Mouse (Mus musculus): ENCODE measurements around the gene Ldlrad3. TPM values are rescaled to one million over a fixed set of nuclear protein-coding genes. Genes with fewer than 3 reads are reported as not detected.

Ldlrad3 gene
- polyA plus RNA-seq, 1 experiment from 2014 or later: 31.2 TPM

DNA sequence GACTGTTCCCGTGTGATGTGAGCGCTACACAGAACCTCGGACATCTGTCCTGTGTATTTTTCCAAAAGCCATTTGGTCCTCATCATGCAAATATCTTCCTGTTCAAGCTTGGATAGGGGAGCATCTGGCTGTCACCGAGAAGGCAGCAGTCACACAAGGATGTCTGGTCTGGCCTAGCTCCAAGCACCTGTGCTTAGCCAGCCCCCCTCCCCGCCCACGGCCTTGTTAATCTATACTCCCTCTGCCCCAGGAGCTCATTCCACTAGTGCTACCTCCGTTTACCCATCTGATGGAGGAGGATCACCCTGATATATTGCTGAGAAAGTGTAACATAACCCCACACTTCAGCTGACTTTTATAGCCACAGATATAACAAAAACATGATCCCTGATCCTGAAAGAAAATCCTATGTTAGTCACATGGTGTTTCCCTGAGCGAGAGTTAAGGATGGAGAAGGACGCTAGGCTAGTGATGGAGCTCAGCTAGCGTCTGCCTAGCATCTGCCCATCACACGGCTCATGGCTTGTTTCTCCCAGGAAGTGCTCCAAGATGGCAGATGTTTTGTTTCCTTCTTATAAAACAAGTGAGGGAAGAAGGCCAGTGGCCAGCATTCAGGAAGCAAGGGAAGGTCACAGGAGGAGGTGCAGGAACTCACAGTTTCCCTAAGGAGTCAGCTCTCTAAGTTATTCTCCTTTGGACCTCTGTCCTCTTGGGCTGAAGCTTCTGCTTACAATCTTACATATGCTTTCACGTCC, 66.3 kb downstream of the Ldlrad3 start:
- Histone ChIP-seq H3K9ac (no peak overlapping the region), H3K27ac (no peak overlapping the region), H3K4me1 (peaks cover 35% of the 10 kb centered on the region), H3K4me2 (no peak overlapping the region), H3K36me3 (replicated peaks) (no peaks in the 10 kb centered on the region), H3K27me3 (replicated peaks) (no peaks in the 10 kb centered on the region), H3K9me3 (no peaks in the 10 kb centered on the region), H3K4me3 (no peak overlapping the region)
- WGBS: 62% methylated on average over 12 of the region's 12 CpGs
- no peak for ATAC-seq (replicated peaks)

GRCm38 (mm10) chr2:102118988-102119460, 67.2 kb downstream of the Ldlrad3 start:
- H3K36me3 ChIP-seq (replicated peaks): no peaks in the 10 kb centered on the region
- H3K9me3 ChIP-seq: no peaks in the 10 kb centered on the region
- H3K27me3 ChIP-seq (replicated peaks): no peaks in the 10 kb centered on the region
- H3K27ac ChIP-seq: no peak overlapping the region
- H3K4me2 ChIP-seq: no peak overlapping the region
- ATAC-seq (replicated peaks): no peak
- no peak overlapping the region for H3K4me3 ChIP-seq
- WGBS: 28% methylated on average over 15 of the region's 15 CpGs
- H3K4me1 ChIP-seq: peaks cover 35% of the 10 kb centered on the region
- no peak overlapping the region for H3K9ac ChIP-seq

DNA sequence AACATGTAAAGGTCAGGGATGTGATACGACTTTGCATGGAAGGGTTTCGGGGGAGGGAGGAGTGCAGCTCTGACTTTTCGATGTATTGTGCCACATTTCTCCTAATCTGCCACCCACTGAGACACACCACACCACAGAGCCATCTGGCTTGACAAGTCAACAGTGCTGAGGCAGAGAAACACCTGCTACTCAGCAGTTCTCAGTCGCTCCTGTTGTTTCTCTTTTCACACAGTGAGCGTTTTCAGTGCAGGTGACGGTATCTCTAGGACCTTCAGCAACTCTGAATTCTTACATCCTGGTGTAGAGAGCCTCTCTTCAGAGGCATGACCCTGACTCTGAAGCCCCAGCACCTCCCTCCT, 68.8 kb downstream of the Ldlrad3 start:
- Histone ChIP-seq H3K4me1 (peaks cover 35% of the 10 kb centered on the region), H3K36me3 (replicated peaks) (no peaks in the 10 kb centered on the region), H3K4me2 (no peak overlapping the region), H3K9me3 (no peaks in the 10 kb centered on the region), H3K27me3 (replicated peaks) (no peaks in the 10 kb centered on the region), H3K27ac (no peak overlapping the region), H3K9ac (no peak overlapping the region), H3K4me3 (no peak overlapping the region)
- ATAC-seq (replicated peaks): no peak
- 25% methylated on average over 6 of the region's 6 CpGs for WGBS

DNA sequence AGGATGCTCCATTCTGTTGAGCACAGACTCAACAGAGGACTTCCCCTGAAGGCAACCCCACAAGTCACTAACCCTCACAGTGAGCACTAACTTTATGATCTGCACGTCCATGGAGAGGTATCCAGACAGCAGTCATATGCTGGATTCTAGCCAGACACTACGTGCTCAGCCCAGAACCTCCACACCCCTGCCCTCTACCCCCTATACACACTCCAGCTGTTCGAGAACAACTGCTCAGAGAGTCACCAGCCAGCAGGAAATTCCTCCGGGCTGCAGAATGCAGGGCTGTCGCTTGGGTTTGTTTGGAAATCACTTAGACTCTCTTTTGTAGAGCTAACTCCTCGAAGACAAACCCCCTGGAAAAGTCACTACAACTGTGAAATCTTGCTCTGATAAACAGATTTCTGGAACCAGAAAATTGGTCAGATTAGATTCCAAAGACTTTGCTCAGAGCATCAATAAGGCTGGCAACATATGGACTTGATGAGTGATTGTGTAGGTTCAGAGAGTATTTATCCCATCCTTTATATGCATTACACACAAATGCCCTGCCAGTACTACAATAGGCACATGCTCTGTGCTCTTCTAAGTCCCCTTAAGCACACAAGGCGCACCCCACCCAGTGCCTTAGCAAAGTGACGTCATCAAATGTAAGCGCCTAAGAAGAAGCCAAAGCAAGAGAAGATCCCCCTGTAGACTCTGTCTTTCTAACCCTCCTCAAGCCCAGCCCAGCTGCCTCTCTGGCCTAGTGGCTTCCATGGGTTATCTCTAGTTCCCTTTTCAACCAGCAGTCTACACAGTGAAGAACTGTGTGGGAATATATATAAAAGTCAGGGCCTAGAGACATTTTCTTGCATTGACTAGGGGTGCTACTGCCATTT, 69.4 kb downstream of the Ldlrad3 start:
- Histone ChIP-seq H3K36me3 (replicated peaks) (no peaks in the 10 kb centered on the region), H3K27ac (no peak overlapping the region), H3K4me1 (peaks cover 28% of the 10 kb centered on the region), H3K9ac (no peak overlapping the region), H3K27me3 (replicated peaks) (no peaks in the 10 kb centered on the region), H3K9me3 (no peaks in the 10 kb centered on the region), H3K4me3 (no peak overlapping the region), H3K4me2 (no peak overlapping the region)
- ATAC-seq (replicated peaks): 0 out of 2 replicates have a peak, but pooled peaks have one; percentile 11
- 43% methylated on average over 9 of the region's 9 CpGs for WGBS

- no peak for ATAC-seq (replicated peaks)
- no peaks in the 10 kb centered on the region for H3K9me3 ChIP-seq
- WGBS: 96% methylated on average over 3 of the region's 3 CpGs
- no peak overlapping the region for H3K4me2 ChIP-seq
- H3K4me1 ChIP-seq: peaks cover 15% of the 10 kb centered on the region
- H3K36me3 ChIP-seq (replicated peaks): no peaks in the 10 kb centered on the region
- no peak overlapping the region for H3K4me3 ChIP-seq
- no peak overlapping the region for H3K27ac ChIP-seq
- H3K9ac ChIP-seq: no peak overlapping the region
- no peaks in the 10 kb centered on the region for H3K27me3 ChIP-seq (replicated peaks)
Measured at GRCm38 (mm10) chr2:102113801-102114200, 72.4 kb downstream of the Ldlrad3 start.

DNA sequence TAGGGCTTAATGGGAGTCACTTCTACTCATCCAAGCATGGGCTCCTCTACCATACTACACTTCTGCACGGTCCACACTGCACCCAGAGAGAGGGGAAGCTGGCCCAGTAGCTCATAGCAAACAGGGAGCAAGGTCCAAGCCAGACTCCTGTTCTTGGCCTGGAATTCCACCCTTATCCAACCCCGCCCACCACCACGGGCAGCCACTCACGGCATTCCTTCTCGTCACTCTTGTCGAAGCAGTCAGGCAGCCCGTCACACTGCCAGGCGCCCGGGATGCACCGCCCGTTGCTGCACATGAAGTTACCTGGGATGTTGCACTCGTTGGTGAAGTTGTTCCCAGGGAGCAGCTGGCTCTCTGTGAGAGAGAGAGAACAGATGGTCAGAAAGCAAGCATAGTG, 72.9 kb downstream of the Ldlrad3 start:
- Histone ChIP-seq H3K36me3 (replicated peaks) (no peaks in the 10 kb centered on the region), H3K27me3 (replicated peaks) (no peaks in the 10 kb centered on the region), H3K9ac (no peak overlapping the region), H3K4me3 (no peak overlapping the region), H3K4me1 (peaks cover 15% of the 10 kb centered on the region), H3K9me3 (no peaks in the 10 kb centered on the region), H3K4me2 (no peak overlapping the region), H3K27ac (no peak overlapping the region)
- WGBS: 74% methylated on average over 12 of the region's 12 CpGs
- no peak for ATAC-seq (replicated peaks)

DNA sequence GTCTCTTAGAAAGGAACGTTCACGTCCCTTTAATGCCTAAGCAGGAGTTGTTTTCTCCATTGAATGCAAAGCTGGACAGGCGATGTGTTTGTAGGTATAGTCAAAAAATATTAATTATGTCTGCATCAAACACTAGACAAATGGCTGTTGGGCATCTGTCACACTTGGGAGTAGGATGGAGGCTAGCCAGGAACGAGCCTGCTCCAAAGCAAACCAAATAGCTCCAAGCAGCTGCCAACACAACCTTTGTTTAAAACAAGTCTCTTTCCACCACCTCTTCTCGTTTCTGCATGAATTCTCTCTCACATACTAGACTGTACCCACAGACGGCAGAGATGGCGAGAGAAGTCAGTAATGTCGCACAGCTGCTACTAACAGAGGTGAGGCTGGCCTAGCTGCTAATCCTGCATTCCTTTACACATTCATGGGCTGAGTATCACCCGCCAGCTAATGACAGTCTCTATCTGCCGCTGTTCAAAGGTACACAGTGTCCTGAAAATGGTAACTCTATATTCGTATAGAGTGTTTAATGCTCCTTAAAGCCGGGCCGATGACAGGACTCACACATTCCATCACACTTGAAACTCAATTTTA, 74.2 kb downstream of the Ldlrad3 start:
- no peaks in the 10 kb centered on the region for H3K27me3 ChIP-seq (replicated peaks)
- no peak overlapping the region for H3K27ac ChIP-seq
- no peak overlapping the region for H3K4me3 ChIP-seq
- no peak for ATAC-seq (replicated peaks)
- no peaks in the 10 kb centered on the region for H3K36me3 ChIP-seq (replicated peaks)
- 75% methylated on average over 13 of the region's 13 CpGs for WGBS
- H3K9ac ChIP-seq: no peak overlapping the region
- no peaks in the 10 kb centered on the region for H3K9me3 ChIP-seq
- no peak overlapping the region for H3K4me2 ChIP-seq
- peaks cover 5% of the 10 kb centered on the region for H3K4me1 ChIP-seq

- 98% methylated on average over 2 of the region's 2 CpGs for WGBS
- Histone ChIP-seq H3K4me3 (no peak overlapping the region), H3K9me3 (no peaks in the 10 kb centered on the region), H3K9ac (no peak overlapping the region), H3K27ac (no peak overlapping the region), H3K27me3 (replicated peaks) (no peaks in the 10 kb centered on the region), H3K4me1 (no peaks in the 10 kb centered on the region), H3K4me2 (no peak overlapping the region), H3K36me3 (replicated peaks) (no peaks in the 10 kb centered on the region)
- no peak for ATAC-seq (replicated peaks)
Measured at GRCm38 (mm10) chr2:102110306-102110705, 75.9 kb downstream of the Ldlrad3 start.

DNA sequence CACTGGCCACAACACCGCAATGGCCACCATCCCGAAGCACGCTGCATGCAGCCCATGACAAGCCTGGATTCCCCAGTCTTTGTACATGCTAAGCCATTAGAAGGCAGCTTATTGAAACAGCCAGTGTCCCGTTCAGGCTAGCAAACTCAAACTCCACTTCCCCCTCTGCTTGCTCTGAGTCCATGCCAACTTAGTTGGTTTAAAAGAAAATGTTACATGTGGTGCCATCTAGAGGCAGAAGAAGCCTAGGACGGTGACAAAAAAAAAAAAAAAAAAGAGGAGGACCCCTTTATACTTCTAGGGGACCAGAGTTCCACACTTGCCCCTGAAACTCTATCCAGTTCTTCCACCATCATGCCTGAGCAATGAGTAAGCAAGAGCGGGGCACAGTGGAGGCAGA, 78.9 kb downstream of the Ldlrad3 start:
- no peaks in the 10 kb centered on the region for H3K9me3 ChIP-seq
- H3K4me1 ChIP-seq: no peaks in the 10 kb centered on the region
- H3K36me3 ChIP-seq (replicated peaks): no peaks in the 10 kb centered on the region
- H3K4me3 ChIP-seq: no peak overlapping the region
- H3K9ac ChIP-seq: no peak overlapping the region
- H3K27ac ChIP-seq: no peak overlapping the region
- no peak; the same call in 1 of the 2 replicates for ATAC-seq (replicated peaks)
- H3K4me2 ChIP-seq: no peak overlapping the region
- 60% methylated on average over 6 of the region's 6 CpGs for WGBS
- H3K27me3 ChIP-seq (replicated peaks): no peaks in the 10 kb centered on the region

GRCm38 (mm10) chr2:102106728-102107127, 79.5 kb downstream of the Ldlrad3 start:
- Histone ChIP-seq H3K27ac (no peak overlapping the region), H3K27me3 (replicated peaks) (no peaks in the 10 kb centered on the region), H3K4me1 (no peaks in the 10 kb centered on the region), H3K36me3 (replicated peaks) (no peaks in the 10 kb centered on the region), H3K9ac (no peak overlapping the region), H3K4me3 (no peak overlapping the region), H3K9me3 (no peaks in the 10 kb centered on the region), H3K4me2 (no peak overlapping the region)
- WGBS: 93% methylated on average over 6 of the region's 6 CpGs
- no peak; the same call in 1 of the 2 replicates for ATAC-seq (replicated peaks)

DNA sequence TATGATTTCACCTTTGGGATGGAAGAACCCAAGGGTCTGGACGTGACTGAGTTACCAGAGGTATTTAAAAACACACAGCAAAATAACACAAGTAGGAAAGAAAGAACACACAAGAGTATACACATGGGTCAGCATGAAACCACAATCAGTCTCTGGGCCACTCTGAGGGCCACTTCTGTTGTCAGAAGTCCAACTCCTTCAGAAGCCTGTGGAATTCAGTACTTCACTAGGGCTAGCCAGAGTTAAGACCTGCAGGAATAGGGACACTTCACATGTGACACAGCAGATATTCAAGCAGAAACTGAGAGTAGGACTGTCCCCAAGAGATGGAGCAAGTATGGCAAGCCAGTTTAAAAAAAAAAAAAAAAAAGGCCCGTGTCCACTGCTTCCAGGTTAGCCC, 80.7 kb downstream of the Ldlrad3 start:
- Histone ChIP-seq H3K9ac (no peak overlapping the region), H3K4me3 (no peak overlapping the region), H3K4me1 (no peaks in the 10 kb centered on the region; the same call in 1 of the 2 replicates), H3K36me3 (replicated peaks) (no peaks in the 10 kb centered on the region), H3K27ac (no peak overlapping the region), H3K4me2 (no peak overlapping the region), H3K9me3 (no peaks in the 10 kb centered on the region), H3K27me3 (replicated peaks) (no peaks in the 10 kb centered on the region)
- ATAC-seq (replicated peaks): no peak
- whole genome bisulfite sequencing: 79% methylated on average over 2 of the region's 2 CpGs

DNA sequence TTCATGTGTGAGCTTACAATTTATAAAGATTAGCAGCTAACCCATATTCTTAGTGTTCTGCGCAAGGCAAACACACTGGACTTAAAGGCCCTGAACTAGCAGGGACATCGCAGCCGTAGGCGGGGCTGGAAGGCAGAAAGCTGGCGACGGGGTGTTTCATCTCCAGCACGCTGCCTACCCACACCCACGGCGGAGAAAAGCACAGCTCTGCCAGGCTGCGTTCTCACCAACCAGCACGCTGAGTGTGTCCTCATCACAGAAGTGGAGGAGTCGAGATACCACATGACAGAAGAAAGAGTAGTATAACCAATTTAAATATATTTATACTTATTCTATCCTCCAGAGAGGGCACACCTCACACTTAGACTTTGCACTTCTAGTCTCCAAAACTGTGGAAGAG, 82.2 kb downstream of the Ldlrad3 start:
- Histone ChIP-seq H3K4me2 (no peak overlapping the region), H3K36me3 (replicated peaks) (no peaks in the 10 kb centered on the region), H3K9me3 (no peaks in the 10 kb centered on the region), H3K9ac (no peak overlapping the region), H3K4me1 (no peaks in the 10 kb centered on the region; the same call in 1 of the 2 replicates), H3K4me3 (no peak overlapping the region), H3K27ac (no peak overlapping the region), H3K27me3 (replicated peaks) (no peaks in the 10 kb centered on the region)
- no peak for ATAC-seq (replicated peaks)
- WGBS: 89% methylated on average over 12 of the region's 12 CpGs

Measured in midbrain, embryonic 15.5 days (tissue).